Mouse (Mus musculus) small intestine, adult 2 months (tissue): ENCODE measurements around the gene Emp1. TPM values are rescaled to one million over a fixed set of nuclear protein-coding genes. Genes with fewer than 3 reads are reported as not detected.

ENCODE experiments used
- H3K27ac ChIP-seq: fragments of 200-500 bp; 2 replicates; pipeline ENCODE4 v1.5.1; 2012; ENCODE audit warnings: low read depth, low read length, control low read depth, inconsistent platforms; ENCODE audit not compliant: insufficient read depth
- H3K27me3 ChIP-seq: fragments of 200-500 bp; 2 replicates; pipeline ENCODE4 v1.6.1; 2012; ENCODE audit warnings: mild to moderate bottlenecking, moderate library complexity, low read length, inconsistent platforms; ENCODE audit not compliant: control insufficient read depth, insufficient read depth
- H3K36me3 ChIP-seq: fragments of 200-500 bp; 2 replicates; pipeline ENCODE4 v1.6.1; 2012; ENCODE audit warnings: mild to moderate bottlenecking, low read length, control low read depth, inconsistent platforms; ENCODE audit not compliant: control insufficient read depth, insufficient read depth
- H3K4me1 ChIP-seq: fragments of 200-500 bp; 2 replicates; pipeline ENCODE4 v1.6.1; 2012; ENCODE audit warnings: low read length, inconsistent platforms, mixed read lengths; ENCODE audit not compliant: control insufficient read depth, insufficient read depth, insufficient read length
- H3K4me3 ChIP-seq: fragments of 200-500 bp; 2 replicates; pipeline ENCODE4 v1.5.1; 2012; ENCODE audit warnings: low read depth, mild to moderate bottlenecking, control low read depth, inconsistent platforms, low read length, moderate library complexity
- CTCF ChIP-seq: fragments of 200-500 bp; IDR thresholded peaks from 2 replicates; pipeline ENCODE4 v1.5.1; 2012; ENCODE audit warnings: low read depth, mild to moderate bottlenecking, control low read depth, inconsistent platforms, low read length, moderate library complexity, mixed read lengths; ENCODE audit not compliant: insufficient replicate concordance, insufficient read length; ENCODE audit errors: extremely low read depth
- POLR2A ChIP-seq: fragments of 200-500 bp; IDR thresholded peaks from 2 replicates; pipeline ENCODE4 v1.6.1; 2012; ENCODE audit warnings: low read depth, mild to moderate bottlenecking, control low read depth, inconsistent platforms, low read length, moderate library complexity
- WGBS: fragments of 180-500 bp; shearing (Covaris S2); methylation state at CpG from one replicate; pipeline ENCODE4 v1.1.7; 2018; 5-methylcytosine and 5-hydroxymethylcytosine counted together
- polyA plus RNA-seq: library from polyadenylated mRNA; depleted of rRNA; stranded (reverse); fragments of >200 nt; gene quantifications from 2 replicates; pipeline ENCODE4 v1.2.3, GENCODE M21; 2012

Gene Emp1
- polyA plus RNA-seq, 1 experiment: 234 TPM

- no peaks in the 10 kb centered on the region; the same call in 1 of the 2 replicates for H3K36me3 ChIP-seq
- no peaks in the 10 kb centered on the region for H3K27me3 ChIP-seq
- WGBS: 26% methylated on average over 8 of the region's 8 CpGs
- H3K27ac ChIP-seq: peak overlapping the region; percentile 91
- H3K4me1 ChIP-seq: peaks cover 32% of the 10 kb centered on the region
- TF ChIP-seq CTCF (no peak), POLR2A (no peak)
- H3K4me3 ChIP-seq: no peak overlapping the region
These were observed 26.4 kb downstream of the Emp1 start for GRCm38 (mm10) chr6:135388711-135389110.

- Histone ChIP-seq H3K36me3 (no peaks in the 10 kb centered on the region), H3K4me3 (no peak overlapping the region), H3K27ac (no peak overlapping the region), H3K27me3 (no peaks in the 10 kb centered on the region), H3K4me1 (peaks cover 27% of the 10 kb centered on the region)
- TF ChIP-seq POLR2A (no peak), CTCF (no peak)
- WGBS: 32% methylated on average over 3 of the region's 3 CpGs
These were observed 28.1 kb downstream of the Emp1 start for GRCm38 (mm10) chr6:135390398-135390797.

- Histone ChIP-seq H3K36me3 (no peaks in the 10 kb centered on the region), H3K27ac (no peak overlapping the region), H3K4me3 (no peak overlapping the region), H3K27me3 (no peaks in the 10 kb centered on the region), H3K4me1 (peaks cover 1% of the 10 kb centered on the region; the same call in 1 of the 2 replicates)
- TF ChIP-seq CTCF (no peak), POLR2A (no peak)
- WGBS: 87% methylated on average over 8 of the region's 8 CpGs
These were observed 33.0 kb downstream of the Emp1 start for GRCm38 (mm10) chr6:135395375-135395774.

GRCm38 (mm10) chr6:135397089-135397488 lies 34.7 kb downstream of the Emp1 start:
- Histone ChIP-seq H3K36me3 (no peaks in the 10 kb centered on the region), H3K4me1 (no peaks in the 10 kb centered on the region), H3K4me3 (no peak overlapping the region), H3K27me3 (no peaks in the 10 kb centered on the region), H3K27ac (no peak overlapping the region)
- 78% methylated on average over 4 of the region's 4 CpGs for WGBS
- no peak for TF ChIP-seq POLR2A
- TF ChIP-seq CTCF: no peak

GRCm38 (mm10) chr6:135397788-135398187 lies 35.4 kb downstream of the Emp1 start:
- no peaks in the 10 kb centered on the region for H3K27me3 ChIP-seq
- no peak overlapping the region for H3K27ac ChIP-seq
- WGBS: 91% methylated on average over 8 of the region's 8 CpGs
- TF ChIP-seq CTCF (no peak), POLR2A (no peak)
- H3K36me3 ChIP-seq: no peaks in the 10 kb centered on the region
- no peak overlapping the region for H3K4me3 ChIP-seq
- H3K4me1 ChIP-seq: no peaks in the 10 kb centered on the region

GRCm38 (mm10) chr6:135398801-135399200 lies 36.5 kb downstream of the Emp1 start:
- 67% methylated on average over 5 of the region's 5 CpGs for WGBS
- no peaks in the 10 kb centered on the region for H3K4me1 ChIP-seq
- TF ChIP-seq POLR2A (no peak), CTCF (no peak)
- no peak overlapping the region for H3K27ac ChIP-seq
- no peaks in the 10 kb centered on the region for H3K27me3 ChIP-seq
- no peak overlapping the region for H3K4me3 ChIP-seq
- H3K36me3 ChIP-seq: no peaks in the 10 kb centered on the region

GRCm38 (mm10) chr6:135400306-135400705 lies 38.0 kb downstream of the Emp1 start:
- no peaks in the 10 kb centered on the region for H3K36me3 ChIP-seq
- TF ChIP-seq POLR2A (no peak), CTCF (no peak)
- no peaks in the 10 kb centered on the region for H3K4me1 ChIP-seq
- no peak overlapping the region for H3K4me3 ChIP-seq
- no peak overlapping the region for H3K27ac ChIP-seq
- no peaks in the 10 kb centered on the region for H3K27me3 ChIP-seq
- 27% methylated on average over 3 of the region's 3 CpGs for WGBS

GRCm38 (mm10) chr6:135405093-135405492 lies 42.7 kb downstream of the Emp1 start:
- H3K36me3 ChIP-seq: no peaks in the 10 kb centered on the region
- H3K4me3 ChIP-seq: no peak overlapping the region
- H3K27me3 ChIP-seq: no peaks in the 10 kb centered on the region
- H3K4me1 ChIP-seq: no peaks in the 10 kb centered on the region
- 83% methylated on average over 11 of the region's 11 CpGs for WGBS
- H3K27ac ChIP-seq: no peak overlapping the region
- TF ChIP-seq POLR2A: no peak
- no peak for TF ChIP-seq CTCF
